In genomic region chr4:45409270-45409669, GRCm38 (mm10) we compare ENCODE assay signal across 8 mouse cellular contexts. TPM values are rescaled to one million over a fixed set of nuclear protein-coding genes. Genes with fewer than 3 reads are reported as not detected.
DNase-seq lines count a peak whose midpoint lies in the region; ATAC-seq and TF ChIP-seq lines count a peak whose summit lies in the region.

No protein-coding gene starts in this region.

- dilution Hi-C loops in CH12.LX (cut with MboI; ENCODE audit: extremely low pct_ligation_motif_present, extremely low pct_unique_long_range_greater_than_20kb, low sequenced_read_pairs): no loop called here

- H3K4me3 ChIP-seq in CH12.LX (replicated peaks in 1 of 3; ENCODE audit: low read depth in 2 of 3, low read length in 2 of 3, poor library complexity in 1 of 3): peak overlapping the region; percentile 58 to 95 (median 93)
- peak overlapping the region; percentile 99 for H3K4me3 ChIP-seq in erythroblast, embryonic 14.5 days (replicated peaks)
- H3K4me3 ChIP-seq in heart, embryonic 15.5 days: peak overlapping the region; percentile 97
- peak overlapping the region; percentile 89 for H3K4me3 ChIP-seq in lung, adult 2 months (replicated peaks; ENCODE audit: extremely low read depth, low read depth, low read length)
- peak overlapping the region; percentile 70 for H3K4me3 ChIP-seq in neural tube, embryonic 14.5 days (ENCODE audit: low read depth, low read length)

- TF ChIP-seq POLR2A in CH12.LX (IDR thresholded peaks at IDR 0.05; ENCODE audit: low read depth, low read length): peak; percentile 14; the same call in 1 of the 2 replicates
- peak; percentile 89; the same call in 1 of the 2 replicates for TF ChIP-seq POLR2A in lung, adult 2 months (IDR thresholded peaks at IDR 0.05; ENCODE audit: borderline replicate concordance, extremely low read depth, low read depth, low read length)

- TF ChIP-seq RAD21 in CH12.LX (IDR thresholded peaks at IDR 0.05; ENCODE audit: low read depth, low read length): no peak

- H3K36me3 ChIP-seq in CH12.LX (replicated peaks in 1 of 2; ENCODE audit: control insufficient read depth in 1 of 2, insufficient read depth in 1 of 2, low read length in 1 of 2): peaks cover under 1 to 11% of the 10 kb centered on the region in 2 experiments
- peaks cover 22% of the 10 kb centered on the region for H3K36me3 ChIP-seq in erythroblast, embryonic 14.5 days (ENCODE audit: control insufficient read depth)
- H3K36me3 ChIP-seq in heart, embryonic 15.5 days: 0 out of 2 replicates have a peak, but pooled peaks cover 3% of the 10 kb centered on the region
- no peaks in the 10 kb centered on the region for H3K36me3 ChIP-seq in neural tube, embryonic 14.5 days (ENCODE audit: control insufficient read depth, insufficient read depth, low read length)

- peaks cover 27% of the 10 kb centered on the region for H3K79me2 ChIP-seq in CH12.LX (replicated peaks; ENCODE audit: control insufficient read depth, extremely low read depth, insufficient read depth, poor library complexity, severe bottlenecking)

- H3K27ac ChIP-seq in CH12.LX (ENCODE audit: insufficient read depth, low read depth): peak overlapping the region; percentile 84
- H3K27ac ChIP-seq in heart, embryonic 15.5 days: peak overlapping the region; percentile 95
- H3K27ac ChIP-seq in neural tube, embryonic 14.5 days (ENCODE audit: low read depth, low read length): peak overlapping the region; percentile 82

- no peak for TF ChIP-seq CTCF in CH12.LX (conservative IDR thresholded peaks at IDR 0.05 in 1 of 2, IDR thresholded peaks at IDR 0.05 in 1 of 2; ENCODE audit: low read depth in 2 of 2, low read length in 2 of 2)
- no peak for TF ChIP-seq CTCF in lung, adult 2 months (IDR thresholded peaks at IDR 0.05; ENCODE audit: insufficient read depth, low read length)

- H3K27me3 ChIP-seq in CH12.LX (replicated peaks): no peaks in the 10 kb centered on the region
- H3K27me3 ChIP-seq in erythroblast, embryonic 14.5 days (ENCODE audit: control insufficient read depth): peaks cover 26% of the 10 kb centered on the region
- H3K27me3 ChIP-seq in heart, embryonic 15.5 days: no peaks in the 10 kb centered on the region
- no peaks in the 10 kb centered on the region for H3K27me3 ChIP-seq in neural tube, embryonic 14.5 days (ENCODE audit: control insufficient read depth, insufficient read depth, low read length)

- in situ Hi-C loops in CH12.LX (cut with MboI; ENCODE audit: low pct_ligation_motif_present, low pct_unique_long_range_greater_than_20kb, low sequenced_read_pairs): loop anchor here (10.0 kb wide), 1 partner anchor 304 kb away; the partner anchor contains the start of gene Tomm5

- peak; percentile 93 for DNase-seq in CH12.LX (ENCODE audit: extremely low read depth)
- peak; percentile 87 for DNase-seq in brain, adult 2 months (ENCODE audit: low read depth, low spot score)
- peak; percentile 92 for DNase-seq in kidney, postnatal 14 days
- DNase-seq in lung, adult 2 months: peak; percentile 89
- peak; percentile 89 for DNase-seq in thymus, postnatal 14 days

- 3% methylated on average over 10 of the region's 10 CpGs for WGBS in heart, embryonic 15.5 days
- 2% methylated on average over 10 of the region's 10 CpGs for WGBS in lung, adult 2 months
- 3% methylated on average over 10 of the region's 10 CpGs for WGBS in neural tube, embryonic 14.5 days

- H3K9ac ChIP-seq in CH12.LX (ENCODE audit: insufficient read depth, low read depth): peak overlapping the region; percentile 99
- peak overlapping the region; percentile 98 for H3K9ac ChIP-seq in heart, embryonic 15.5 days
- peak overlapping the region; percentile 86; the same call in 1 of the 2 replicates for H3K9ac ChIP-seq in neural tube, embryonic 14.5 days (replicated peaks; ENCODE audit: low read depth, low read length)

- H3K9me3 ChIP-seq in CH12.LX (replicated peaks; ENCODE audit: low read length): no peaks in the 10 kb centered on the region
- H3K9me3 ChIP-seq in erythroblast, embryonic 14.5 days (ENCODE audit: control insufficient read depth, low read length): no peaks in the 10 kb centered on the region
- no peaks in the 10 kb centered on the region for H3K9me3 ChIP-seq in heart, embryonic 15.5 days (replicated peaks)
- no peaks in the 10 kb centered on the region for H3K9me3 ChIP-seq in neural tube, embryonic 14.5 days (ENCODE audit: control insufficient read depth, low read length)

- ATAC-seq in heart, embryonic 15.5 days (replicated peaks; ENCODE audit: insufficient number of reproducible peaks, insufficient read depth, low FRiP score, low read depth): no peak; the same call in 1 of the 2 replicates
- peak; percentile 52 for ATAC-seq in neural tube, embryonic 14.5 days (ENCODE audit: low read depth)

- peak; percentile 25; the same call in 1 of the 2 replicates for TF ChIP-seq EP300 in CH12.LX (IDR thresholded peaks at IDR 0.05; ENCODE audit: low read length)

- H3K4me2 ChIP-seq in CH12.LX (ENCODE audit: insufficient read depth, low read depth, poor library complexity, severe bottlenecking): peak overlapping the region; percentile 94
- H3K4me2 ChIP-seq in heart, embryonic 15.5 days: peak overlapping the region; percentile 87
- H3K4me2 ChIP-seq in neural tube, embryonic 14.5 days (ENCODE audit: low read depth, low read length): peak overlapping the region; percentile 97

- H3K4me1 ChIP-seq in CH12.LX (ENCODE audit: control insufficient read depth in 1 of 2, insufficient read depth in 2 of 2): peaks cover 4 to 34% of the 10 kb centered on the region in 2 experiments; a peak in 3 of 4 replicates
- peaks cover 49% of the 10 kb centered on the region for H3K4me1 ChIP-seq in erythroblast, embryonic 14.5 days (ENCODE audit: control insufficient read depth)
- peaks cover 27% of the 10 kb centered on the region for H3K4me1 ChIP-seq in heart, embryonic 15.5 days (replicated peaks)
- no peaks in the 10 kb centered on the region for H3K4me1 ChIP-seq in lung, adult 2 months (ENCODE audit: control insufficient read depth, insufficient read depth, low read length)
- peaks cover 20% of the 10 kb centered on the region for H3K4me1 ChIP-seq in neural tube, embryonic 14.5 days (ENCODE audit: control insufficient read depth, insufficient read depth, low read length)

TF ChIP-seq in CH12.LX, 34 proteins besides CTCF, POLR2A, EP300 and RAD21:
- no peak for TF ChIP-seq UBTF (IDR thresholded peaks at IDR 0.05; ENCODE audit: low read depth, low read length)
- TF ChIP-seq JUN (IDR thresholded peaks at IDR 0.05; ENCODE audit: insufficient read depth, low read depth, low read length): no peak
- peak; percentile 40; the same call in 1 of the 2 replicates for TF ChIP-seq MXI1 (IDR thresholded peaks at IDR 0.05; ENCODE audit: low read depth, low read length)
- no peak for TF ChIP-seq MAX (IDR thresholded peaks at IDR 0.05; ENCODE audit: low read length)
- TF ChIP-seq SIN3A (IDR thresholded peaks at IDR 0.05; ENCODE audit: low read length): peak; percentile 87
- TF ChIP-seq ELF1 (IDR thresholded peaks at IDR 0.05; ENCODE audit: low read depth, low read length): peak; percentile 61; the same call in 1 of the 2 replicates
- no peak for TF ChIP-seq JUND (conservative IDR thresholded peaks at IDR 0.05; ENCODE audit: low read depth, low read length)
- TF ChIP-seq BHLHE40 (IDR thresholded peaks at IDR 0.05; ENCODE audit: low read depth, low read length): no peak
- TF ChIP-seq TBP (conservative IDR thresholded peaks at IDR 0.05; ENCODE audit: low read depth, low read length): 0 out of 2 replicates have a peak, but pooled peaks have one; percentile 41
- no peak for TF ChIP-seq ETS1 (conservative IDR thresholded peaks at IDR 0.05; ENCODE audit: low read depth, low read length)
- TF ChIP-seq MAZ (IDR thresholded peaks at IDR 0.05; ENCODE audit: low read depth, low read length): no peak
- TF ChIP-seq MAFK (IDR thresholded peaks at IDR 0.05; ENCODE audit: insufficient replicate concordance, low read length): no peak

RNA-seq across cellular contexts. Expression of gene Slc25a51, which starts 0.7 kb away (rescaled TPM):
- total RNA-seq in CH12.LX (2012; rRNA removed) (30.3 and 44.4 TPM in 2 replicates), CH12.LX (2014; rRNA removed) (37.1 and 44.7 TPM in 2 replicates)
- 26.3 and 27.6 TPM in 2 replicates for polyA plus RNA-seq in CH12.LX (2012; ENCODE audit: insufficient read length, low read depth)
- 16.8 and 17.7 TPM in 2 replicates for polyA plus RNA-seq in erythroblast, embryonic 14.5 days (2012)
- 71.7 and 74.2 TPM in 2 replicates for polyA plus RNA-seq in heart, embryonic 15.5 days (2015; fragmentation: Nextera tagmentation; extraction: Ambion mirVana)
- 86.4 and 109 TPM in 2 replicates for polyA plus RNA-seq in lung, adult 2 months (2012; rRNA removed)
- polyA plus RNA-seq in neural tube, embryonic 14.5 days (2014; fragmentation: Nextera tagmentation; extraction: Ambion mirVana): 72.3 and 74.9 TPM in 2 replicates
